Mouse (Mus musculus) kidney, adult 2 months (tissue): ENCODE data around the gene Sptb. TPM values are rescaled to one million over a fixed set of nuclear protein-coding genes. Genes with fewer than 3 reads are reported as not detected.
A peak's percentile ranks its signal among the peaks of the same experiment; 100 is the strongest.

Experiments used
- DNase-seq: peaks from one replicate; pipeline ENCODE4 v3.0.0; 2021
- H3K27ac ChIP-seq: fragments of 200-500 bp; 2 replicates; pipeline ENCODE4 v1.5.1; 2012; ENCODE audit warnings: low read depth, low read length, control low read depth, inconsistent platforms; ENCODE audit not compliant: insufficient read depth
- H3K27me3 ChIP-seq: fragments of 200-500 bp; replicated peaks from 2 replicates; pipeline ENCODE4 v1.6.1; 2012; ENCODE audit warnings: mild to moderate bottlenecking, moderate library complexity, low read length, inconsistent platforms; ENCODE audit not compliant: control insufficient read depth, insufficient read depth
- H3K36me3 ChIP-seq: fragments of 200-500 bp; 2 replicates; pipeline ENCODE4 v1.6.1; 2012; ENCODE audit warnings: mild to moderate bottlenecking, moderate library complexity, low read length, inconsistent platforms; ENCODE audit not compliant: control insufficient read depth, insufficient read depth
- H3K4me1 ChIP-seq: fragments of 200-500 bp; 2 replicates; pipeline ENCODE4 v1.6.1; 2011; ENCODE audit warnings: low read length; ENCODE audit not compliant: control insufficient read depth, insufficient read depth
- H3K4me3 ChIP-seq: fragments of 200-500 bp; 2 replicates; pipeline ENCODE4 v1.5.1; 2011; ENCODE audit warnings: mild to moderate bottlenecking, low read depth, low read length, control low read depth; ENCODE audit not compliant: insufficient read depth
- CTCF ChIP-seq: fragments of 200-500 bp; conservative IDR thresholded peaks from 2 replicates; pipeline ENCODE4 v1.5.1; 2011; ENCODE audit warnings: low read depth, mild to moderate bottlenecking, control low read depth, low read length, moderate library complexity, mixed read lengths; ENCODE audit not compliant: insufficient read depth, insufficient read length
- POLR2A ChIP-seq: fragments of 200-500 bp; IDR thresholded peaks from one replicate; pipeline ENCODE4 v1.6.1; 2011; ENCODE audit warnings: low read depth, low read length, control low read depth
- WGBS: fragments of 180-500 bp; shearing (Covaris S2); methylation state at CpG from one replicate; pipeline ENCODE4 v1.1.7; 2018; 5-methylcytosine and 5-hydroxymethylcytosine counted together
- polyA plus RNA-seq: library from polyadenylated mRNA; depleted of rRNA; stranded (reverse); fragments of >200 nt; gene quantifications from 2 replicates; pipeline ENCODE4 v1.2.3, GENCODE M21; 2012

Gene Sptb
- polyA plus RNA-seq, 1 experiment: 1.9 TPM

- Histone ChIP-seq H3K27me3 (no peaks in the 10 kb centered on the region), H3K36me3 (no peaks in the 10 kb centered on the region), H3K4me1 (peaks cover 60% of the 10 kb centered on the region), H3K4me3 (no peak overlapping the region), H3K27ac (peak overlapping the region; percentile 67)
- DNase-seq: peak; percentile 74
- WGBS: 19% methylated on average over 8 of the region's 8 CpGs
- TF ChIP-seq POLR2A: no peak
- no peak for TF ChIP-seq CTCF
These were observed 158.0 kb downstream of the Sptb start for GRCm38 (mm10) chr12:76552321-76552720.

GRCm38 (mm10) chr12:76549203-76549602 is 161.1 kb downstream of the Sptb start:
- Histone ChIP-seq H3K36me3 (no peaks in the 10 kb centered on the region), H3K4me3 (no peak overlapping the region), H3K27me3 (no peaks in the 10 kb centered on the region), H3K27ac (peak overlapping the region; percentile 0; the same call in 1 of the 2 replicates), H3K4me1 (peaks cover 55% of the 10 kb centered on the region)
- DNase-seq: no peak
- TF ChIP-seq POLR2A (no peak), CTCF (no peak)
- WGBS: 64% methylated on average over 3 of the region's 3 CpGs

- no peak for DNase-seq
- Histone ChIP-seq H3K36me3 (no peaks in the 10 kb centered on the region), H3K4me3 (peak overlapping the region; percentile 19), H3K4me1 (peaks cover 43% of the 10 kb centered on the region), H3K27ac (peak overlapping the region; percentile 57), H3K27me3 (no peaks in the 10 kb centered on the region)
- WGBS: 42% methylated on average over 7 of the region's 7 CpGs
- TF ChIP-seq POLR2A (no peak), CTCF (no peak)
These were observed 162.3 kb downstream of the Sptb start for GRCm38 (mm10) chr12:76548082-76548423.

DNA sequence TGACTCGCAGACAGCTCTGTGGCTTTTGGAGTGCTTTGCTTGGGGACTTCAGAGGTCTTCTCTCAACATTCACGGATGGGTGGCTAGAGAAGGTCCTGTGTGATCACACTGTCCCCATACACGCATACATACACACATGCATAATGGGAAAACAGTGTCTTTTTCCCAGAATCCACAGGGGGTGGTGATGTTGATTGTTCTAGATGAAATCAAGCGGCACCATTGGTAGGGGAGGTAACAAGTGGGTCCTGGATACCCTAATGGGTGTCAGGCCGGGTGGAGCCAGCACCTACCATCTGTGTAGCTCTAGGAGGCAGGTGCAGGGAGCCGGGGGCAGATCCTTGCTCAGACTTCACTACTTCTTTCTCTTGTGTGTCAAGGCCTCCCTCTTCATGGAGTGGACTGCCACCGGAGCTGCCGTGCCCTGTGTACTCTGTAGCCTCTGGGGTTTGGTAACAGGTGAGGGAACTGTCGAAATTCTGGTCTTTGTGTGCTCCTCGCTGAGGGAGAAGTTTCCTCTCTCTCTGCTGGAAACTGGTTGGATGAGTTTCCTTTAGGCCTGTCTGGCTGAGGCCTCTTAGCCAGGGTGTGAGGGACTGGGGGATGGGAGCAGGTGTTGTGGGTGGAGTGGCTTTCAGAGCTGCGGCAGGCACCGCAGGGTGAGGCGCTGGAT is 162.8 kb downstream of the Sptb start:
- TF ChIP-seq CTCF: no peak
- no peak for TF ChIP-seq POLR2A
- no peaks in the 10 kb centered on the region for H3K36me3 ChIP-seq
- peak overlapping the region; percentile 19 for H3K4me3 ChIP-seq
- peak overlapping the region; percentile 57 for H3K27ac ChIP-seq
- no peaks in the 10 kb centered on the region for H3K27me3 ChIP-seq
- DNase-seq: peak; percentile 46
- WGBS: 44% methylated on average over 13 of the region's 13 CpGs
- H3K4me1 ChIP-seq: peaks cover 39% of the 10 kb centered on the region

- no peak for TF ChIP-seq CTCF
- no peak for TF ChIP-seq POLR2A
- Histone ChIP-seq H3K4me1 (peaks cover 34% of the 10 kb centered on the region), H3K36me3 (no peaks in the 10 kb centered on the region), H3K27ac (peak overlapping the region; percentile 57), H3K27me3 (no peaks in the 10 kb centered on the region), H3K4me3 (peak overlapping the region; percentile 24; the same call in 1 of the 2 replicates)
- DNase-seq: peak; percentile 55
- 24% methylated on average over 28 of the region's 28 CpGs for WGBS
These were observed 163.7 kb downstream of the Sptb start for GRCm38 (mm10) chr12:76546383-76547276.

DNA sequence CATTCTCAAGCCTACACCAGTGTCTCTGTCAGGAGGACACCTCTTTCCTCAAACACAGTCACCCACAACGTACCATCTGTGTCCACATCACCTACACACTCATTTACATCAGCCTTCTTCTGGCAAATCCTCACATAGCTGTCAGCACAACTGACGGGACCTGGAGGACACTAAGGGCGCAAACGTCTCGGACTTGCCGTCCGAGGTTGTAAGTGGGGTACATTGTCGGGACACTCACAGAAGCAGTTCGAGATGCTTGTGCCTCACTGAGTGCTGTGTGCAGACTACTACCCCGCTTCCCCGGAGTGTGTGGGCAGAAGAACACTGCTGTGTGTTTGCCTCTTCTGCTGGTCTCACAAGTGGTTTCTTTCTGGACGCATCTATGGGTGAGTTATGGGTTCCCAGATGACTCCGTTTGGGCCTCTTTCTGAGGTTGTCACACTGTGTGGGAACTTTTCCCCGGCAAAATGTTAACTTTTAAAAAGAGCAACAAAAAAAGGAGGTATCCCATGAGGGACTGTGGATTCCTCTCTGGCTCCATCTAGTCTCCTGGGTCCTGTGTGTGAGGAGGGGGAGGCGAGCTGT is 164.5 kb downstream of the Sptb start:
- Histone ChIP-seq H3K4me1 (peaks cover 40% of the 10 kb centered on the region), H3K36me3 (no peaks in the 10 kb centered on the region), H3K27me3 (no peaks in the 10 kb centered on the region), H3K4me3 (peak overlapping the region; percentile 14; the same call in 1 of the 2 replicates), H3K27ac (peak overlapping the region; percentile 57)
- TF ChIP-seq POLR2A (no peak), CTCF (no peak)
- WGBS: 57% methylated on average over 15 of the region's 15 CpGs
- no peak for DNase-seq
